ENCODE assay signal across 7 mouse cellular contexts in genomic region chr7:93079785-93080730, GRCm38 (mm10). TPM values are rescaled to one million over a fixed set of nuclear protein-coding genes. Genes with fewer than 3 reads are reported as not detected.
DNase-seq lines count a peak whose midpoint lies in the region; ATAC-seq and TF ChIP-seq lines count a peak whose summit lies in the region.

Fam181b (plus strand) TSS chr7:93079865.

- peak; percentile 36 to 53 for DNase-seq in adrenal gland, postnatal 4 days (ENCODE audit: low spot score in 2 of 2)
- DNase-seq in embryo, embryonic 11.5 days (ENCODE audit: low read depth, low spot score), result peak; percentile 90
- DNase-seq in left cerebral cortex, postnatal 4 days, result peak; percentile 93
- DNase-seq in mesoderm, embryonic 11.5 days (ENCODE audit: low read depth, low spot score), result peak; percentile 96

- intact Hi-C loops in left cerebral cortex, postnatal 4 days (cut with DNase I), result no loop called here

- no peak for TF ChIP-seq POLR2A in small intestine, adult 2 months (IDR thresholded peaks at IDR 0.05; ENCODE audit: low read depth, low read length)

- peak; percentile 55 for TF ChIP-seq CTCF in intestine, postnatal 0 days (IDR thresholded peaks at IDR 0.05; ENCODE audit: low read depth)
- no peak for TF ChIP-seq CTCF in small intestine, adult 2 months (IDR thresholded peaks at IDR 0.05; ENCODE audit: extremely low read depth, insufficient read length, insufficient replicate concordance, low read depth, low read length)

- peaks cover 24% of the 10 kb centered on the region for H3K27me3 ChIP-seq in intestine, postnatal 0 days (replicated peaks; ENCODE audit: control insufficient read depth, insufficient read depth, low read length)
- peaks cover 20% of the 10 kb centered on the region for H3K27me3 ChIP-seq in small intestine, adult 2 months (ENCODE audit: control insufficient read depth, insufficient read depth, low read length)

- no peaks in the 10 kb centered on the region for H3K9me3 ChIP-seq in intestine, postnatal 0 days (ENCODE audit: control insufficient read depth)

- WGBS in intestine, postnatal 0 days, result under 1% methylated on average over 95 of the region's 96 CpGs
- WGBS in small intestine, adult 2 months, result 3% methylated on average over 96 of the region's 96 CpGs

- H3K4me2 ChIP-seq in intestine, postnatal 0 days (replicated peaks; ENCODE audit: low read depth), result peak within 1 kb of the TSS; percentile 83

- peak within 1 kb of the TSS; percentile 42; the same call in 1 of the 2 replicates for H3K9ac ChIP-seq in intestine, postnatal 0 days (ENCODE audit: low read depth, low read length)

- H3K4me1 ChIP-seq in intestine, postnatal 0 days (replicated peaks; ENCODE audit: control insufficient read depth, insufficient read depth, low read length), result 0 out of 2 replicates have a peak, but pooled peaks cover 3% of the 10 kb centered on the region
- H3K4me1 ChIP-seq in small intestine, adult 2 months (ENCODE audit: control insufficient read depth, insufficient read depth, insufficient read length, low read length), result 0 out of 2 replicates have a peak, but pooled peaks cover 4% of the 10 kb centered on the region

- ATAC-seq in granulocyte monocyte progenitor cell, adult 5-6 weeks (replicated peaks; ENCODE audit: poor library complexity, severe bottlenecking), result peak; percentile 85
- ATAC-seq in intestine, postnatal 0 days, result peak; percentile 75

- no peak within 1 kb of the TSS for H3K27ac ChIP-seq in intestine, postnatal 0 days (ENCODE audit: low read depth, low read length)
- no peak within 1 kb of the TSS for H3K27ac ChIP-seq in small intestine, adult 2 months (ENCODE audit: insufficient read depth, low read depth, low read length)

- H3K4me3 ChIP-seq in intestine, postnatal 0 days (ENCODE audit: low read depth, low read length), result peak within 1 kb of the TSS; percentile 54
- peak within 1 kb of the TSS; percentile 56 for H3K4me3 ChIP-seq in small intestine, adult 2 months (ENCODE audit: low read depth, low read length)

- no peaks in the 10 kb centered on the region for H3K36me3 ChIP-seq in intestine, postnatal 0 days (ENCODE audit: control insufficient read depth, insufficient read depth)
- no peaks in the 10 kb centered on the region for H3K36me3 ChIP-seq in small intestine, adult 2 months (ENCODE audit: control insufficient read depth, insufficient read depth, low read length)

RNA-seq across cellular contexts. Expression of gene Fam181b, which starts in this region (rescaled TPM):
- total RNA-seq in adrenal gland, postnatal 4 days (2021), result 1 to 10 TPM; 3.6 to 6.2 TPM
- total RNA-seq in granulocyte monocyte progenitor cell, adult 5-6 weeks (2014; fragmentation: Nextera tagmentation), result not detected in 2 replicates
- total RNA-seq in granulocyte monocyte progenitor cell, adult 5-6 weeks (2017), result not detected in 2 replicates
- 1.4 and 1.5 TPM in 2 replicates for polyA plus RNA-seq in intestine, postnatal 0 days (2015; fragmentation: Nextera tagmentation; extraction: Ambion mirVana)
- total RNA-seq in left cerebral cortex, postnatal 4 days (2021), result 10 to 100 TPM; 20.2 to 20.5 TPM
- 0.18 and 0.25 TPM in 2 replicates for polyA plus RNA-seq in small intestine, adult 2 months (2012; rRNA removed)

Comparison
In these comparisons a context has a peak if more than half of its experiments do, and no peak if none do; other contexts are left out.
1. RNA of gene Fam181b (total RNA-seq): 20.2 to 20.5 TPM in left cerebral cortex, postnatal 4 days and 3.6 to 6.2 TPM in adrenal gland, postnatal 4 days; not detected in granulocyte monocyte progenitor cell, adult 5-6 weeks; every median in the first group is over 4 times any median in the second.
2. Peak in ATAC-seq in granulocyte monocyte progenitor cell, adult 5-6 weeks; RNA of the gene not detected or under 1 TPM.
3. DNase-seq: peak in every context shown above with its lines; median percentile 96 in mesoderm, embryonic 11.5 days; 93 in left cerebral cortex, postnatal 4 days; 90 in embryo, embryonic 11.5 days; 44 in adrenal gland, postnatal 4 days.